Mouse (Mus musculus) hindbrain, embryonic 12.5 days (tissue): ENCODE results near the gene Gm37240. TPM values are rescaled to one million over a fixed set of nuclear protein-coding genes. Genes with fewer than 3 reads are reported as not detected.
A peak's percentile ranks its signal among the peaks of the same experiment; 100 is the strongest.
"Not testable (repeated sequence)": the region's sequence is repeated elsewhere in the genome, so short reads cannot be mapped to it uniquely, and the experiment has no call there.

Experiments used
- ATAC-seq: fragments of 200-750 bp; cut with Nextera tagmentation; 2 replicates; pipeline ENCODE4 v1.8.0; 2017; ENCODE audit warnings: moderate TSS enrichment; ENCODE audit not compliant: low FRiP score
- H3K27ac ChIP-seq: fragments of 300-500 bp; sonication (generic); 2 replicates; pipeline ENCODE4 v1.5.1; 2016; ENCODE audit warnings: mild to moderate bottlenecking
- H3K27me3 ChIP-seq: fragments of 300-500 bp; sonication (generic); 2 replicates; pipeline ENCODE4 v1.6.1; 2016; ENCODE audit warnings: mild to moderate bottlenecking
- H3K36me3 ChIP-seq: fragments of 300-500 bp; sonication (generic); 2 replicates; pipeline ENCODE4 v1.6.1; 2016; ENCODE audit warnings: mild to moderate bottlenecking
- H3K4me1 ChIP-seq: fragments of 300-500 bp; sonication (generic); 2 replicates; pipeline ENCODE4 v1.6.1; 2016
- H3K4me2 ChIP-seq: fragments of 300-500 bp; sonication (generic); replicated peaks from 2 replicates; pipeline ENCODE4 v1.6.1; 2016; ENCODE audit warnings: mild to moderate bottlenecking
- H3K4me3 ChIP-seq: fragments of 300-500 bp; sonication (generic); 2 replicates; pipeline ENCODE4 v1.5.1; 2016; ENCODE audit warnings: mild to moderate bottlenecking
- H3K9ac ChIP-seq: fragments of 300-500 bp; sonication (generic); 2 replicates; pipeline ENCODE4 v1.6.1; 2016; ENCODE audit warnings: mild to moderate bottlenecking, moderate library complexity
- H3K9me3 ChIP-seq: fragments of 300-500 bp; sonication (generic); replicated peaks from 2 replicates; pipeline ENCODE4 v1.6.1; 2016; ENCODE audit warnings: mild to moderate bottlenecking
- WGBS: fragments of 180-500 bp; shearing (Covaris S2); methylation state at CpG from one replicate; pipeline ENCODE4 v1.1.7; 2016; 5-methylcytosine and 5-hydroxymethylcytosine counted together
- polyA plus RNA-seq: library from polyadenylated mRNA; unstranded; fragments of >200 nt; fragmentation: Nextera tagmentation; extraction: Ambion mirVana; gene quantifications from 2 replicates; pipeline ENCODE4 v1.2.1, GENCODE M21; 2016

Gm37240 gene
- polyA plus RNA-seq, 1 experiment from 2014 or later: 3.3 TPM

DNA sequence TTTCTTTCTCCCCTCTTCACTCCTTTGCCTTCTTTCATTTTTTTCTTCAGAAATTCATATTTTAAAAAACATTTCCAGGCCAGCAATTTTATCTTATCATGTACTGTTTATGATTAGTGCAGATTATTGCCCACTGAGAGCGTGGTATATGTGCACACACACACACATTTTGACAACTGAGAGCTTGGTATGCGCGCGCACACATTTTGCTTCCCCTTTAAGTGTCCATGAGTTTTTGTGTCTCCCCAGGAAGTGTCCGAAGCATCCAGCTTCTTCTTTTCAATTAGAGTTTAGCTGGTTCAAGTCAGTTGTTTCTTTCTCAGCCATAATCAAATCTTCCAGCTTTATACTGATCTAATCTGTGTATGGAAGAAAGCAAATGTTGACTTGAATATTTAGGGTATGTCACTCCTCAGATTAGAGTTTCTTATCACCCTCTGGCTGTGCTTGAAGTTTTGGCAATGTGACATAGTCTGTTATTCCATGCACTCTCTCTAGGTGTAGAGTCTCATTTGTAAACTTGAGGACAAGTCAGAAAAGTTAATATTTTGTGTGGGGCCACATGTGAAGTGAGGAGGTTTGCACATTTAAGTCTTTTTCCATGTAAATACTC is 294.6 kb downstream of the Gm37240 start:
- H3K9me3 ChIP-seq: no peaks in the 10 kb centered on the region
- no peaks in the 10 kb centered on the region for H3K4me1 ChIP-seq
- no peak overlapping the region for H3K4me2 ChIP-seq
- H3K36me3 ChIP-seq: no peaks in the 10 kb centered on the region
- no peak for ATAC-seq
- no peak overlapping the region for H3K4me3 ChIP-seq
- no peaks in the 10 kb centered on the region for H3K27me3 ChIP-seq
- WGBS: 93% methylated on average over 5 of the region's 5 CpGs
- H3K27ac ChIP-seq: no peak overlapping the region
- H3K9ac ChIP-seq: no peak overlapping the region

DNA sequence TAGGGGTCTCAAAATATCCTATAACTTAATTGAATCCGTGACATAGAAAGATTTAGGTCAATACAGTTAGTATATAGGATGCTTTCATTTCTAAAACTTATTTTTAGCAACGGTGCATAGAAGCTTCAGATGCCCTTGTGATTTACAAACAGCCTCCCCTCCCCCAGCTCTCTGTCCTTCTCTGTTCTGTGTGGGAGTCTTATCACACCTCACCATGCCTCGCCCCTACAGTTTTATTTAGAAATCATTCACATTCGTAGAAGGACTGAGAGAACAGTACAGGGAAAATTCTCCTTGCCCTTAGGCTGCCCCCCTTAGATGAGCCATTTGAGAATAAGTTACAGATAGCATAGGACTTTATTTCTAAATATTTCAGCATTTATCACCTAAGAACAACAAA is 295.3 kb downstream of the Gm37240 start:
- Histone ChIP-seq H3K36me3 (no peaks in the 10 kb centered on the region), H3K4me2 (no peak overlapping the region), H3K4me3 (no peak overlapping the region), H3K9ac (no peak overlapping the region), H3K9me3 (no peaks in the 10 kb centered on the region), H3K27me3 (no peaks in the 10 kb centered on the region), H3K4me1 (no peaks in the 10 kb centered on the region), H3K27ac (no peak overlapping the region)
- WGBS: 86% methylated on average over 4 of the region's 4 CpGs
- ATAC-seq: no peak

DNA sequence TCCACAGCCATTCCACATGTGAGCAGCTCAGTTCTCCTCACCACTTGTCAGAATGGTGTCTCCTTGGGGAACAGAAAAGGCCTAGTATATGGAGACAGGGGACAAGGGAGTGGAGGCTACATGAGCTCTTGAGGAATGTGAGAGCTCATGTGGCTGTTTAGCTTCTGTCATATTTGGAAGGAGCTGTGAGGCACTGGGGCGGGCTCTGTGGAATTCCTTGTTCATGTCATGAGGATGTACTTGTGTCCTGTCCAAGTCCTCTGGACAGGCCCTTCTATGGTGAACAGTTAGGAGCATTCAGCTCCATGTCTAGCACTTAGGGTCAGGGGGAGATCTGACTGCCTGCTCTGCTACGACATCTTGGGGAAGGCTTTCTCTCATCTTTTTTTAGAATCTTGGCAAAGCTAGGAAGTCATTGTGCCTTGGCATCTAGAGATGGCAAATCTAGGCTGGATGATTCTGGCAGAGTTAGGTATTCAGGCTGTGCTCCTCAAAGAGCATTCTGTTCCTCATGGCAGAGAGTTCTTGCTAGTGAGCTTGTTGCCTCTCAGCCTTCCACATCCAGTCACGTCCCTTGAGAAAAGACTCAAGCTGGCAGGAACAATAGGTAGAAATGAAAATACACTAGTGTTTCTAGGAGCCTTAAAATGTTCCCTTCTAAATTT is 297.1 kb downstream of the Gm37240 start:
- Histone ChIP-seq H3K4me1 (no peaks in the 10 kb centered on the region), H3K36me3 (no peaks in the 10 kb centered on the region), H3K9ac (no peak overlapping the region), H3K9me3 (no peaks in the 10 kb centered on the region), H3K27me3 (no peaks in the 10 kb centered on the region), H3K4me3 (no peak overlapping the region), H3K4me2 (no peak overlapping the region), H3K27ac (no peak overlapping the region)
- 94% methylated on average over 3 of the region's 3 CpGs for whole genome bisulfite sequencing
- no peak for ATAC-seq

DNA sequence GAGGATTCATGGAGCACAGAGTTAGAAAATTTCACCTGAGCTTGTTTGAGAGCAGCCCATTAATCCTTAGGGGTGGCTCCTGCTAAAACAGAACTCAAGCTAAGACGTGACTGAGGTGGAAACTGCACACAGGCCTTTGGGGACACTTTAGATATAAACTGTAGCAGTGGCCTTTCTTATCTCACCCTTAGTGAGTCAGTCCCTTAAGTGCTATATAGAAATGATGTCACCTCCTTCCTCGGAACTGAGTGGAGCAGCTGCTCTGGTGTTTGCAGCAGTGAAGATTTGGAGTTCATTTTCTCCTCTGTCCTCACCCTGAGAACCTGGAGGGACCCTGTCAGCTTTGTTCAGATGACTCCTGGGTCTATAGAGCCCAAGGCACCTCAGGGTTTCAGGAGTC is 298.6 kb downstream of the Gm37240 start:
- WGBS: 74% methylated on average over 2 of the region's 2 CpGs
- Histone ChIP-seq H3K4me3 (no peak overlapping the region), H3K4me1 (no peaks in the 10 kb centered on the region), H3K27ac (no peak overlapping the region), H3K4me2 (no peak overlapping the region), H3K9me3 (no peaks in the 10 kb centered on the region), H3K36me3 (no peaks in the 10 kb centered on the region), H3K9ac (no peak overlapping the region), H3K27me3 (no peaks in the 10 kb centered on the region)
- ATAC-seq: no peak

DNA sequence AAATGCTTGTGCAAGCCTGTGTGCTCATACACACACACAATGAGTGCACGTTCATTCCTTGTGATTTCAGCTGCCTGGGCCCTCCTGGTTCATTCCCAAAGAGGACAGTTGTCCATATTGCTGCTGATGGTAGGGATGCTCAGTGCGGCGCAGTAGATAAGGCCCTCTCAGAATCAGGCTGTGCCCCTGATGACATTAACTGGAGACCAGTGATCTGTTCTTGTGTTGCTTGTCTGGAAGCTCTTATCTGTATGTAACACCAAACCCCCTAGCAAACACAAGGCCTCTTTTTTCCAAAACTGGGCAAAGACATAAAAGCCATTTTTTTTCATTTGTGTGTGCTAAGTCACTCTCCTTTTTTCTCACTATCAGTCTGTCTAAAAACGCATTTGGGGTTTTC is 302.4 kb downstream of the Gm37240 start:
- WGBS: 86% methylated on average over 4 of the region's 4 CpGs
- Histone ChIP-seq H3K27ac (no peak overlapping the region), H3K4me3 (no peak overlapping the region), H3K27me3 (no peaks in the 10 kb centered on the region), H3K36me3 (0 out of 2 replicates have a peak, but pooled peaks cover 3% of the 10 kb centered on the region), H3K4me1 (no peaks in the 10 kb centered on the region), H3K9ac (no peak overlapping the region), H3K9me3 (no peaks in the 10 kb centered on the region), H3K4me2 (no peak overlapping the region)
- no peak for ATAC-seq

DNA sequence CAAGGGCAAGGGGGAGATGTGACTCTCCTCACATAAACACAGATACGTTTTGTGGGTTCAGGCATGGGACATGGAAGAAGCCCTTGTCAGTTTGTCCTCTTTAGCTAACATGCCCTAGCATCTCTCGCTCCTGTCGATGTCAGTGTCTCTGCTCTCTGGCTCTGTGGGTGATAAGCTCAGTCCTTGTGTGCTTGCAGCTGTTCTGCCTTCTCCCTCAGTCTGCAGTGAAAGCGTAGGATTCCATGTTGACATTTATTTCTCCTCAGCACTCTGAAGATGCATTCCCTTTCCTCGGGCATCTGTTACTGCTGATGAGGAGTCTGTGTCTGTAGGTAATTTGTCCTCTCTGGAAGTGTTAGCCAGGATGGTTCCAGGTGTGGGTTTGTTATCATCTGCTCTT is 304.1 kb downstream of the Gm37240 start:
- 0 out of 2 replicates have a peak, but pooled peaks cover 3% of the 10 kb centered on the region for H3K36me3 ChIP-seq
- no peak overlapping the region for H3K27ac ChIP-seq
- H3K27me3 ChIP-seq: no peaks in the 10 kb centered on the region
- no peak overlapping the region for H3K4me3 ChIP-seq
- WGBS: 87% methylated on average over 5 of the region's 5 CpGs
- H3K4me2 ChIP-seq: no peak overlapping the region
- H3K4me1 ChIP-seq: no peaks in the 10 kb centered on the region
- ATAC-seq: no peak
- no peak overlapping the region for H3K9ac ChIP-seq
- no peaks in the 10 kb centered on the region for H3K9me3 ChIP-seq

DNA sequence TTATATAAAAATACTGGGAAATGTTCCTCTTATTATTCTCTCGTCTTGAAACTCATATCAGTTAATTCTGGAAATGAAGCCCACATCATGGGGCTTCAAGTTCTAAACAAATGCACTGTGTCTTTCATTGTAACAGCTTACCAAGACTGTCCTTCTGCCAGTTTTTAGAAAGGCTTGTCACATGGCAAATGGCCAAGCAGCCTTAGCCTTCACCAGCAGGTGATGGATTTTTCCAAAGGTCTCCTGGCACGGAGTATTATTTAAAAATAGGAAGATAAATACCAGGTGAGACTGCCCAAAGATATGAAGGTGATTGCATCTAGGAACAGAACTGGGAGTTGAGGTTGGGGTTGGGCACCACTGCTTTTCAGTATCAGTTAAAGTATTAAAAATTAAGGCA is 304.6 kb downstream of the Gm37240 start:
- Histone ChIP-seq H3K4me3 (no peak overlapping the region), H3K4me2 (no peak overlapping the region), H3K9ac (no peak overlapping the region), H3K4me1 (no peaks in the 10 kb centered on the region), H3K36me3 (0 out of 2 replicates have a peak, but pooled peaks cover 3% of the 10 kb centered on the region), H3K9me3 (no peaks in the 10 kb centered on the region), H3K27me3 (no peaks in the 10 kb centered on the region), H3K27ac (no peak overlapping the region)
- no peak for ATAC-seq
- 85% methylated on average over 2 of the region's 2 CpGs for WGBS

DNA sequence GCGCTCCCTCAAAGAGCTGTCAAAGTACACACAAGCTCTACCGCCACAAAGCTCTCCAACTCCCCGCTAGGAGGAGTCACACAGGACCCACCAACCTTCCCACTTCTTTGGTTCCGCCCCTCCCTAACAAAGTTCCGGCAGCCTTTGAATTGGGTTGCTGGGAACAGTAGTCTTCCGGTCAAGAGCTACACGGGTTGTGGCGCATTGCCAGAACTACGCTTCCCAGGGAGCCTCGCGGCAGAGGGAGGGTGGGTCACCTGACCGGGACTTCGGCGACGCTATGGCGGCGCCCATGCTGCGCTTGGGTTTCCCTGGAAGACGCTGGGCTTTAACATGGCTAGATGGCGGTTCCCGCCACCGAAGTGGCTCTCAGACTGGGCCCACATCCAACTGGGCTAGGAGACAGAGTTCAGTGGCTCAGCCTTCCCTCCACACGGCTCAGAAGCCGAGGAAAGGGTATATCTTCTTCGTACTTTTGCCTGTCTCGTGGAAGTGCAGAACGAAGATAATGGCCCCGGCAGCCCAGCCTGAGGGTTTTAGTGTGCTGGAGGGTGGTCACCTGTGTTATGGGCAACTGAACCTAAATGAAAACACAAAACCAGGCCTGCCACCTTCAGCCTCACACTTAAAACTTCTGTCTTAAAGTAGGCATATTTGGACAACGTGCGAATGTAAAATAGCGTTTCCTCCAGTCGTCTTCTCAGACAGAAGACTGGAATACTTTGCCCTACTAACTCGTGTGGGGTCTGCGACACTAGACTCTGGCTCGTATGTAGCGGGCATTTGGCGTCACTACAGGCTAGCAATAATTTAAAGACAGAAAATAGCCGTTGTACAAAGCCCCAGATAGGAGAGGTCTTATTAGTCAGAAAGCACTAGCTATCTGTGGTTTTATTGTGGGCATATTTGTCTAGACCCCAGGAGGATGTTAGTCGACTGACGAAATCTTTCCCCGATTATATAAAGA is 313.2 kb downstream of the Gm37240 start, which contains the start of gene Gatb:
Gatb (plus strand) TSS at position 256 of the 967 bp plus-strand sequence.
- Histone ChIP-seq H3K36me3 (no peaks in the 10 kb centered on the region), H3K9me3 (no peaks in the 10 kb centered on the region), H3K4me1 (peaks cover 3% of the 10 kb centered on the region), H3K4me2 (peak within 1 kb of the TSS; percentile 80), H3K27me3 (no peaks in the 10 kb centered on the region), H3K9ac (peak within 1 kb of the TSS; percentile 81), H3K27ac (peak within 1 kb of the TSS; percentile 75), H3K4me3 (peak within 1 kb of the TSS; percentile 78)
- peak; percentile 99 for ATAC-seq
- 3% methylated on average over 41 of the region's 41 CpGs for WGBS

DNA sequence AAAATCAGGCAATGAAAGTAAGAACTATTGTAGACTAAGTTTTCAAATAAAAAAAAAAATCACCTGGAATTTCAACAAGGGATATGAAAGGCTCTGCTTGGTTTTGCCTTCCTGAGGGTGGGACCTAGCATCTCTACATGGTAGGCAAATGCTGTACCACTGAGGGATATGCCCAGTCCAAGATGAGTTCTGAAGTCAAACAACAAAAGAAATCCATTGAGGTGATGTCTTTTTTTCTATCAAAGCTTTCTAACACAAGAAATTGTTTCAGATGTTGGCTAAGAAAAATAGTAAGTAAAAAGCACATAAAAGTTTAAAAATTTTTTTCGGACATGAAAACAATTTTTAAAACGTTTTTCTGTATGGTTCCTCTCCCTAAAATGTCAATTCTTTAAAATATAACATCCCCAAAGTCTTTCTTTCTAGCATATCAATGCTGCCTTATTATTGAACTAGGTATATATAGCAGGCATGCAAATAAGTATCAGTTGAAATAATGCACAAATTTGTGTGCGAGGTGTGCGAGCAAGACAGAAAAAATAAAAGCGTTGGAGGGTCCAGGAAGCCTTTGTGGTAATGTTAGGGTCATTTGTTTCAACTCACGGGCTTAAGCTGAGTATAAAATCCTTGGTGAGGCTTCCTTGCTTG is 314.0 kb downstream of the Gm37240 start:
- Histone ChIP-seq H3K4me2 (peak overlapping the region; percentile 49), H3K9ac (peak overlapping the region; percentile 35; the same call in 1 of the 2 replicates), H3K36me3 (no peaks in the 10 kb centered on the region), H3K4me1 (peaks cover 3% of the 10 kb centered on the region), H3K27ac (no peak overlapping the region), H3K27me3 (no peaks in the 10 kb centered on the region), H3K9me3 (no peaks in the 10 kb centered on the region), H3K4me3 (peak overlapping the region; percentile 78)
- 23% methylated on average over 6 of the region's 6 CpGs for WGBS
- no peak for ATAC-seq

DNA sequence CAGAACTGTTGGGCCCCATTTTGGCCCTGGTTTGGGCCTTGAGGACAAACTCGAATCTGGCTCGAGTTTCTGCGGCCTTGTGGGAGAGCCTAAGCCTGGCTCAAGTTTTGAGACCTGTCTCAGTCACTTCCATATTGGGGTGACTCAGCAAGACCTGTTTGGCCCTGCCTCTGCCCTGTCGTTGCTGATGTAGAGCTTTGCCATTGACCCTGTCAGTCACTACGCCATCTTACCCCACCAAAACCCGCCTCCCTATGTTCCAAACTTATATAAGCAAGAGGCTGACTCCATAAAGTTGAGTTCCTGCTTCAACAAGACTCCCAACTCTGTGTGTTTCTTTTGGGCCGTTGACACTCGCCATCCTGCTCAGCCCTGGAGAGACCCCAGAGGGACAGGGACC is 314.8 kb downstream of the Gm37240 start:
- ATAC-seq: not testable (repeated sequence)

DNA sequence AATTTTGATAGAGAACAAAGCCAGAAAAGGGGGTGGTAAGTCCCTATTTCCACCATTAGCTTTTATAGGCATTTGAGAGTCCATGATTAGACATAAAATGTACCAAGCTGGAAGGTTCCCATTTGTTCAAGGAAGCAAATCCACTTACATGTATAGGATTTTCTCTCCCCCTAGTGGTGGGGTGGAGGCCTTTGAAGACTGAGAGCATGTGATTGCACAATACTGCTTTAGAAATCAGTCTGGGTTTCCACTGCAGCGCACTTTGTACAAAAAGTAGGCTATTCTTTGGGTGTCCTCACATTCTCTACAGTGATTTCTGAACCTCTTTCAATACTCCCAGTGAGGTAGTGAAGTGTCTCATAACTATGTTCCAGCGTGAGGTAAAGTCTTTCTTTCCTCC is 316.0 kb downstream of the Gm37240 start:
- Histone ChIP-seq H3K4me3 (no peak overlapping the region), H3K36me3 (no peaks in the 10 kb centered on the region), H3K9ac (no peak overlapping the region), H3K27me3 (no peaks in the 10 kb centered on the region), H3K4me2 (no peak overlapping the region), H3K27ac (no peak overlapping the region), H3K4me1 (peaks cover 3% of the 10 kb centered on the region), H3K9me3 (no peaks in the 10 kb centered on the region)
- no peak for ATAC-seq
- 62% methylated on average over 2 of the region's 2 CpGs for WGBS

More for the DNA sequence above, 314.8 kb downstream of the Gm37240 start:
- H3K27me3 ChIP-seq, H3K4me2 ChIP-seq, H3K4me1 ChIP-seq, H3K27ac ChIP-seq, H3K9ac ChIP-seq, H3K4me3 ChIP-seq, H3K9me3 ChIP-seq, H3K36me3 ChIP-seq: not testable (repeated sequence)
- WGBS: 96% methylated on average over 8 of the region's 8 CpGs

DNA sequence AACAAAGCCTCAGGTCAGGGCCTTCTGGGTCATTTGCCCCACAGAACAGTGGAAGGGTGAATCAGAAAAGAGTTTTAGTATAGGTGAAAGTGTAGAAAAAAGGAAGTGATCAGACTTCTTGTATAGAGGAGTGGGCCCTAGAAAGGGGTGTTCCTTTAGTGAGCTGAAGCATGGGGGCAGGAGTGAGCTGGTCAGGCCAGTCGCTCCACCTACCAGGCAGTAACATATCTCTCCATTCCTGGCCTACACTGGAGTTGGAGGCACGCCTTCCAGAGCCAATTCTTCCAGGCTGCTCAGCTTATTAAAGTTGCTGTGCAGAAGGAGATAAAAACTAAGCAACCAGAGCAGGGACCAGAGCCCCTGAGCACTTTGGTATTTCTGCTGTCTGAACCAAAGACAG is 322.7 kb downstream of the Gm37240 start:
- no peak overlapping the region for H3K4me3 ChIP-seq
- no peaks in the 10 kb centered on the region for H3K27me3 ChIP-seq
- no peak overlapping the region for H3K27ac ChIP-seq
- H3K9ac ChIP-seq: no peak overlapping the region
- H3K36me3 ChIP-seq: no peaks in the 10 kb centered on the region
- H3K9me3 ChIP-seq: no peaks in the 10 kb centered on the region
- no peak overlapping the region for H3K4me2 ChIP-seq
- WGBS: 56% methylated on average over 2 of the region's 2 CpGs
- ATAC-seq: no peak
- no peaks in the 10 kb centered on the region for H3K4me1 ChIP-seq
